Mouse (Mus musculus) thymus, postnatal 10 days (tissue): ENCODE data around the gene Sdad1.
"Not testable (repeated sequence)": the region's sequence is repeated elsewhere in the genome, so short reads cannot be mapped to it uniquely, and the experiment has no call there.

Source experiments
- DNase-seq, 2 experiments: peaks; one replicate each; pipeline ENCODE4 v3.0.0; 2021; ENCODE audit warnings: low spot score in 2 of 2

The Sdad1 gene

DNA sequence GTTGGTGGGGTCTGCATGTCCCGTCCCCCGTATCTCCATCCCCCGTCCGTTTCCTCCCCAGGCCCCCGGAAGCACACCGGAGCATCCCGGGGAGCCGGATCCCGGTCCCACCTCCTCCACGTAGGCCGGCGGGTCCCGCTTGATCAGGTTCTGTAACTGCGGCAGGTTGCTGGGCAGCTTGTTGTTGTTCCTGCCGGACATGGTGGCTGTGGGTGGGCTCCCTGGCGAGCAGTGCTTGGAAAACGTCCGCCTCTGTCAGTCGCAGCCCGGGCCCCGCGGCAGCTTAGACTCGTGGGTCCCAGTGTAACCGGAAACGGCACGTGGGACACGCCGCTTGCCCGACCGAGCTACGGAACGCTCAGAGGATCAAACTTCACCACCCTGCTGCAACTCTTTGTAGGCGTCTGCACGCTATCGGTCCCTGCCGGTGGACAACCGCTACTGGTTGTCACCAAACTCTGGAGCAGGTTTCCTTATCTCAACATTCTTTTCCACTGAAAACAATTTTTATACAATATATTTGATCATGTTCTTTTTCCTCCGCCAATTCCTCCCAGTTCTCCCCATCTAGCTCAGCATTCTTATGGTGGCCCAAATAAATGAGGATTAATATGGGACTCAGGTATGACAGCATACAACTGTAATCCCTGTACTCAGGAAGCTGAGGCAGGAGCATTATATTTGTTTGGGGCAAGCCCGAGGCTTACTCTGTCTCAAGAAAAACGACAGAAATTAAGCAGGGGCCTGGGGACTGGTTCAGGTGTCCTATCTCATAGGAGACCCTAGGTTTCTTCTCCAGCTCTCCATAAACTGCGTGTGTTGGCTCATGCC, at the start of gene Sdad1:
TSS of gene Sdad1 (minus strand) at position 799 of the 831 bp plus-strand sequence.
- peak; percentile 86 to 89 for DNase-seq

- DNase-seq, result no peak
These were observed 48.6 kb upstream of the Sdad1 start for GRCm38 (mm10) chr5:92358767-92359455.

DNA sequence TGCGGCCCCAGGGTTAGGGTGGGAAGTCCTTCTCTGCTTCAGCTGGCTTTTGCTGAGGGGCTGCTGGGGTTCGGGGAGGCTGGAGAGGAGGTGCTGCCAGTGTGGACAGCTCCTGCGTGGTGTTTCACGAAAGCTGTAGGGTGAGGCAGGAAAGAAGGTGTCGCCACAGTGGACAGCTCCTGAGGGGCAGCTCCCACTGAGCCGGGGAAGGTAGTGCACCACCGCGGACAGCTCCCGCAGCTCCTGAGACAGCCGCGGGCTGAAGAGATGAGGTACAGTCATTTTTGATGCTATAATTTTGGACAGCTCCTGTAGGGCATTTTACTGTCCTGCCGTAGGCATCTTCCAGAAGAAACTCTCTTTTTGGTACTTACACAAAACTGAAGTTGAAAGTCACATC, 47.8 kb upstream of the Sdad1 start:
- DNase-seq, result no peak

- DNase-seq, result peak in 1 of 2 experiments; percentile 21
These were observed 43.2 kb upstream of the Sdad1 start for GRCm38 (mm10) chr5:92353517-92353916.

DNA sequence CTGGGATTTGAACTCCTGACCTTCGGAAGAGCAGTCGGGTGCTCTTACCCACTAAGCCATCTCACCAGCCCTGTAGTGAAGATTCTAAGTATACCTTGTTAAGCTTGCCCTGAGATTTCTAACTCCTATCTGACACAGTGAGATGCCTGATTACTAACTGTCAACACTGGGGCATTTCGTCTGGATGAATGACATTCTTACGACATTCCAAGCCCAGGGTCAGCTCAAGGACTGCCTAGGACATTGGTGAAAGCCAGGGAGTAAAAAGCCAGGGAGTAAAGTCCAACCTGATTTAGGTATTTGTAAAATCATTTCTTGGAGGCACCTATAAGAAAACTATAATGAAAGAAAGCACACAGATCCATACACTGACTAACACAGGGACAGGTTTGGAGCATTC, 42.4 kb upstream of the Sdad1 start:
- DNase-seq, result not testable (repeated sequence)

GRCm38 (mm10) chr5:92349731-92350130, 39.5 kb upstream of the Sdad1 start:
- DNase-seq, result no peak

GRCm38 (mm10) chr5:92348794-92349413, 38.6 kb upstream of the Sdad1 start, which contains the start of gene Cxcl10:
Cxcl10 (minus strand) TSS chr5:92348889.
- DNase-seq, result peak; percentile 19 to 48

DNA sequence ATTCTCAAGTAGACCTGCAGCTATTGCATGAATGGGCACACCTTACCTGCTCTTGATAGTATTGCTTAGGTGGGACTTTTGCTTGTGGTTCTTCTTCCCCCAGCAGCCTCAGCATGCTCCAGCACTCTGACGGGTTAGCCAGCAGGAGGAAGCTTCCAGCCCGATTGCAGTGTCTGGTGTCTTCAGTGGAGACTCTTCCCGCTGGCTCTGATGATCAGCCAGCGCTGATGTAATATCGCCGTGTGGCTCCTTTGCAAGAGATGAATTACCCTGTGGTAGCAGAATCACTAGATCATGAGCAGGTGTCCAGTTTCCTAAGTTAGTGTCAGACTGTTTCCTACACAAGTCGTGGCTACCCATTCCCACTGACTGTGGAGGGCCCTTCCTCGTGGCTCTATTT, 34.7 kb upstream of the Sdad1 start:
- DNase-seq, result no peak

DNA sequence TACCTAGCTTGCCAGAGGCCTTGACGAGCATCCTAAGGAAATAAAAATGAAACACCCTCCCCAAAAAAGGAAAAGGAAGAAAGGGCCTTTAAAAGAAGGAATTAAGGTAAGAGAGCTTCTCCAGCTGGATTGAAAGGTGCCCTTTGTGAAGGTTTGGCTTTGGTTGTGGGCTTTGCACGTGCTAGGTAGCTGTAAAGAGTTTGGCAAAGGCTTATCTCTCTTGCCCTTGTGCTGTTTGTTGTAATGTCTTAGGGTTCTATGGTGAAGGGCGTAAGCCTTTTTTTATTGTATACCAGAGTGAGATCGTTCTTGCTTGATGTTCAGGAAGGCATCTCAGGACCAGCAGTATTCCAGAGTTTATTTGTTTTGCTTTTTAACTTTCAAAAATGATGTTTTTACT, 30.3 kb upstream of the Sdad1 start:
- no peak for DNase-seq

- DNase-seq, result no peak
These were observed 26.5 kb upstream of the Sdad1 start for GRCm38 (mm10) chr5:92336743-92337142.

DNA sequence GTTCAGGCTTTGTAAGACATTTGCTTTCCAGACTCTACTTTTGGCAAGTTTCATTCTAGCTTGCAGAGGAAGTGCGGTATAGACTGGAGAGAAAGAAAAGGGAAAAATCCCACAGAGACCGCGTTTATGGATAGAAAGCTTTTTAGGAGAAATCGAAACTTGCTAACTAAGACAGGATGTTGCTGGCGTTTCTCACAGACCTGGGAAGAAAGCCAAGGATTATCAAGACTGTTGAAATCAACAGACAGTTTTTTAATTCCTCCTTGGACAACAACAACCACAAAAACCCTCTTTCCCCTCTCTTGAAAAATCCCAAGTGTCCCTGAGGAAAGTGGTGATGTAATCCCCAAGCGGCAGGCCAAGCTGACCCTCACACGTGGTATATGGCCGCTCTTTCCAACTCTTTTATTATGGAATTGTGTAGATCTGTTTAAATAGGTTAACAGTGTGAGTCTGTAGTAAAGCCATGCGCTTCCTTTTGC, 22.1 kb upstream of the Sdad1 start:
- no peak for DNase-seq

- no peak for DNase-seq
These were observed 21.5 kb upstream of the Sdad1 start, which contains the start of gene Art3 for GRCm38 (mm10) chr5:92331635-92332338. Art3 (plus strand) TSS chr5:92331827.

- DNase-seq, result no peak
These were observed 20.8 kb upstream of the Sdad1 start for GRCm38 (mm10) chr5:92331122-92331521.

- no peak for DNase-seq
These were observed 17.6 kb upstream of the Sdad1 start, which contains the start of gene Cxcl9 for GRCm38 (mm10) chr5:92327929-92328328. Cxcl9 (minus strand) TSS chr5:92328079.

GRCm38 (mm10) chr5:92327367-92327766, 17.1 kb upstream of the Sdad1 start:
- no peak for DNase-seq

GRCm38 (mm10) chr5:92323264-92323663, 13.0 kb upstream of the Sdad1 start:
- DNase-seq, result no peak

GRCm38 (mm10) chr5:92322612-92323011, 12.3 kb upstream of the Sdad1 start:
- no peak for DNase-seq

DNA sequence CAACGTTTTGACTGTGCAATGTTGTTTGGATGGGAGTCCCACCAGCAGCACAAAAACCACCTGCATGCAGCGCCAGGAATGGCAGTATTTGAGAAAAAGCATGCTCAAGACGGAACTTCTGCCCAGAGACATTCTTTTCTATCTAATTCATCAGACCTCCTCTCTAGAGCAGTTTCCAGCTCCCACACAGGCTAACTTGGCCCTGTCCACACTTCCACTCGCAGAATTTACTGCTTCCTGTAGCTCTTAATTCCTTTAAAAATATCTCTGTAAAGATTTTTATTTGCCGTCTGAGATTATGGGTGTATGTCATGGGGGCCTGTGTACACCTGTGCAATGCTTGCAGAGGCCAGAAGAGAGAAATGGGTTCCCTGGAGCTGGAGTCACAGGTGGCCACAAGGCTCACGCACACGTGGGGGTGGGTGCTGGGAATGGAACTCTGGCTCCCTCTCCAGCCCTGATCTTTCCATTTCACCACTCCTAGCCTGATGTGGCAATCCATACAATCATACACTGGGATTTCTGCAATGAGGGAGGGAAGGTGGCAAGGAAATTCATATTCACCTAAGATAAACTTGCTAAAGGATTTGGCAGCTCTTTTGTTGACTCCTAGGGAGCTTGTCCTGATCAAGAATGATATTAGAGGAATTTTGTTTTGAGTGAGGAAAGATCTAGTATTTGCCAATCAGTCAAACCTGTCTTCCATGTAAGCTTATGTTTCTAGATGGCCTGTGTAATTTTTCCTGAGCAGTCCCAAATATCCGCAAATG, 11.5 kb upstream of the Sdad1 start:
- no peak for DNase-seq

- DNase-seq, result no peak
These were observed 8.3 kb upstream of the Sdad1 start for GRCm38 (mm10) chr5:92318596-92318995.

- no peak for DNase-seq
These were observed 7.8 kb upstream of the Sdad1 start for GRCm38 (mm10) chr5:92318119-92318518.

DNA sequence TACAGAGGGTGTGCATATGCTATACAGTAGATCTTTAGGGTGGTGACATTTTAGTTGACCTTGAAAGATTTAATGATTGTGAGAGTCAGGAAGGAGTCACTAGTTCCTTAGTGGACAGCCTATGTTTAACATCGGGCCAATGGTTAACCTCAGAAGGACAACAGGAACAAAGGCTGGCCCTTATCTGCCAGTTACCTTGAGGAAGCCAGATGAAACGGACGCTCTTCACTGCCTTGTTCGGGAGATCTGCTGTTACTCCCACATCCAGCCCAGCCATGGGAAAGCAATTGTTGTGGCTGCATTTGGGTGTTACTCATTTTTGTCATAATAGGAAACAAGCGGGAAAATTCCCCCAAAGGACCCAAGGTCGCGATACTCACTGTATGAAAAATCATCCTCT, 3.5 kb upstream of the Sdad1 start:
- DNase-seq, result no peak
